Mouse (Mus musculus): ENCODE results near the gene Men1. TPM values are rescaled to one million over a fixed set of nuclear protein-coding genes. Genes with fewer than 3 reads are reported as not detected.

Men1 gene
- polyA plus RNA-seq, 1 experiment from 2014 or later: 81.7 TPM

- H3K9ac ChIP-seq: 0 out of 2 replicates have a peak overlapping the region, but pooled peaks have one; percentile 2
- 83% methylated on average over 5 of the region's 5 CpGs for WGBS
- no peaks in the 10 kb centered on the region for H3K9me3 ChIP-seq
- no peak overlapping the region for H3K4me3 ChIP-seq
- no peaks in the 10 kb centered on the region for H3K27me3 ChIP-seq
- no peak overlapping the region for H3K27ac ChIP-seq
- H3K36me3 ChIP-seq: peaks cover 80% of the 10 kb centered on the region
- no peak for ATAC-seq (ENCODE audit: insufficient number of reproducible peaks, low FRiP score, low TSS enrichment, low read depth)
- no peak overlapping the region; the same call in 1 of the 2 replicates for H3K4me2 ChIP-seq
- peaks cover 29% of the 10 kb centered on the region for H3K4me1 ChIP-seq
Measured at GRCm38 (mm10) chr19:6342276-6342933, 7.6 kb downstream of the Men1 start.

- 85% methylated on average over 19 of the region's 19 CpGs for WGBS
- Histone ChIP-seq H3K36me3 (peaks cover 74% of the 10 kb centered on the region), H3K4me1 (peaks cover 26% of the 10 kb centered on the region), H3K9ac (no peak overlapping the region), H3K27ac (no peak overlapping the region), H3K4me3 (no peak overlapping the region), H3K4me2 (no peak overlapping the region), H3K9me3 (no peaks in the 10 kb centered on the region), H3K27me3 (no peaks in the 10 kb centered on the region)
- ATAC-seq (ENCODE audit: insufficient number of reproducible peaks, low FRiP score, low TSS enrichment, low read depth): no peak
Measured at GRCm38 (mm10) chr19:6343066-6343925, 8.5 kb downstream of the Men1 start.

DNA sequence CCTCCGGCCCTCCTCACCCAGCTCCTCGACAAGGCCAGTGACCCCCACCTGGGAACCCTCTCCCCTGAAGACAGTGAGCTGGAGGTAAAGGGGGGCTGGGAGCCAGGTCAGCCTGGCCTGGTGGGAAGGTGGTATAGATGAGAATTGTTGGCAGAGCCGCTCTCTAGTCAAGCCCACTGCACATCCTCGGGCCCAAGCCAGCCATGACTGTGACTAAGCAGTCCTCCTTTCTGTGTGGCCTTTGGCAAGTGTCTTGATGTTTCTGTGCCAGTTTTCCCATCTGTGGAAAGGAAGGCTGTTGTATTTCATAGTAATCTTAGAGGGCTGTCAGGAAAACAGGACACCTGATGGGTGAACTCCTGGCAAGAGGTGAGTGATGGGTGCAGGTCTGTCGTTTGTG, 9.2 kb downstream of the Men1 start:
- Histone ChIP-seq H3K27me3 (no peaks in the 10 kb centered on the region), H3K9ac (no peak overlapping the region), H3K36me3 (peaks cover 67% of the 10 kb centered on the region), H3K4me2 (no peak overlapping the region), H3K9me3 (no peaks in the 10 kb centered on the region), H3K27ac (no peak overlapping the region), H3K4me1 (peaks cover 32% of the 10 kb centered on the region), H3K4me3 (no peak overlapping the region)
- ATAC-seq (ENCODE audit: insufficient number of reproducible peaks, low FRiP score, low TSS enrichment, low read depth): no peak
- 90% methylated on average over 5 of the region's 5 CpGs for WGBS

DNA sequence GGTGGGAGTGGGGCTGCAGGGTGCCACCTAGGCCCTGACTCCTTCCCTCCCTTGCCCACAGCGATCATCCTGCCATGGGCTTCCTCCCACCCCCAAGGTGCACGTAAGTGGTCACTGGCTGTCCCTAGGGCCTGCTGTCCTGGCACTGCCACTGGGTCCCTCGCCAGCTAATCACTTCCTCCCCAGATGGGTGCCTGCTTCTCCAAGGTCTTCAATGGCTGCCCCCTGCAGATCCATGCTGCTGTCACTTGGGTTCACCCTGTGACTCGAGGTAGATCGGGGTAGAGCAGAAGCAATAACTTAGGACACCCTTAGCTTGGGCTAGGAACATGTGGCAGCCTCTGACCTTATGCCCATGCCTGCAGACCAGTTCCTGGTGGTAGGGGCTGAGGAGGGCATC, 11.2 kb downstream of the Men1 start:
- Histone ChIP-seq H3K9ac (no peak overlapping the region), H3K4me3 (no peak overlapping the region), H3K27me3 (no peaks in the 10 kb centered on the region), H3K9me3 (no peaks in the 10 kb centered on the region), H3K36me3 (peaks cover 54% of the 10 kb centered on the region), H3K27ac (no peak overlapping the region), H3K4me2 (no peak overlapping the region), H3K4me1 (peaks cover 28% of the 10 kb centered on the region)
- 88% methylated on average over 5 of the region's 5 CpGs for WGBS
- no peak for ATAC-seq (ENCODE audit: insufficient number of reproducible peaks, low FRiP score, low TSS enrichment, low read depth)

DNA sequence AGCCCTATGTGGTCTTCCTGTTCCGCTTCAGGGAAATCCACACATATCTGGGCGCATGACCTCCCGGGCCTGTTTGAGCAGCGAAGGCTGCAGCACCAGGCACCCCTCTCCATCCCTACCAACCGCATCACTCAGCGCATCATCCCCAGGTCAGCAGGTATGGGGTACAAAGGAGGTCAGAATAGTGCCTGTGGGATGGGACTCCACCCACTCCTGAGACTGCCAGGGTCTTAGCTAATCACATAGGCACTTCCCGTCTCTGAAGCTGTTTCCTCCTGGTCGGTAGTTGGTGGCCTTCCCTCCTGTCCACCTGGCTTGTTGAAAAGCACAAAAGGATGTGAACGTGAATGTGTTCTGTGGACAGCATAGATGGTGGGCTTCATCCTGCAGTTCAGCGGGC, 11.9 kb downstream of the Men1 start:
- H3K36me3 ChIP-seq: peaks cover 58% of the 10 kb centered on the region
- 88% methylated on average over 10 of the region's 10 CpGs for WGBS

DNA sequence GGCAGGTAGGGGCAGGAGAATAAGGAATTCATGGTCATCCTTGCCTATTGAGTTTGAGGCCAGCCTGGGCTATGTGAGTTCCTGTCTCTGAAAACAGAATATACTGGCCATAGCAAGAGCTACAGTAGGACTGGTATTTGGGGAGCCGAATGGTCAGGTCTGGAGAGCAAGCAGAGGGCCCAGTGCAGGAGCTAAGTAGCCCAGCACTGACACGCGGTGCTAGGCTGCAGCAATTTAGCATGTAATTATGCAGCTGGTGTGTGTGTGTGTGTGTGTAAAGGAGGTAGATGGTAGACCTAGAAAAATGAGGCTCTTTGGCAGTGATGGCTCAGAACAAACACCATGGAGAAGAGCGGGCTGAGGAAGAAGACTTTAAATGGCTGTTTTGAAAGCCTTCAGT, 12.8 kb downstream of the Men1 start:
- H3K9me3 ChIP-seq: no peaks in the 10 kb centered on the region
- peaks cover 19% of the 10 kb centered on the region for H3K4me1 ChIP-seq
- H3K9ac ChIP-seq: no peak overlapping the region
- WGBS: 92% methylated on average over 4 of the region's 4 CpGs
- H3K4me3 ChIP-seq: no peak overlapping the region
- H3K4me2 ChIP-seq: no peak overlapping the region
- peaks cover 60% of the 10 kb centered on the region for H3K36me3 ChIP-seq
- H3K27ac ChIP-seq: no peak overlapping the region
- ATAC-seq (ENCODE audit: insufficient number of reproducible peaks, low FRiP score, low TSS enrichment, low read depth): no peak
- no peaks in the 10 kb centered on the region for H3K27me3 ChIP-seq

More for the DNA sequence above, 11.9 kb downstream of the Men1 start:
- Histone ChIP-seq H3K4me1 (peaks cover 28% of the 10 kb centered on the region), H3K27me3 (no peaks in the 10 kb centered on the region), H3K27ac (no peak overlapping the region), H3K4me3 (no peak overlapping the region), H3K9ac (no peak overlapping the region), H3K4me2 (no peak overlapping the region), H3K9me3 (no peaks in the 10 kb centered on the region)
- ATAC-seq (ENCODE audit: insufficient number of reproducible peaks, low FRiP score, low TSS enrichment, low read depth): no peak

DNA sequence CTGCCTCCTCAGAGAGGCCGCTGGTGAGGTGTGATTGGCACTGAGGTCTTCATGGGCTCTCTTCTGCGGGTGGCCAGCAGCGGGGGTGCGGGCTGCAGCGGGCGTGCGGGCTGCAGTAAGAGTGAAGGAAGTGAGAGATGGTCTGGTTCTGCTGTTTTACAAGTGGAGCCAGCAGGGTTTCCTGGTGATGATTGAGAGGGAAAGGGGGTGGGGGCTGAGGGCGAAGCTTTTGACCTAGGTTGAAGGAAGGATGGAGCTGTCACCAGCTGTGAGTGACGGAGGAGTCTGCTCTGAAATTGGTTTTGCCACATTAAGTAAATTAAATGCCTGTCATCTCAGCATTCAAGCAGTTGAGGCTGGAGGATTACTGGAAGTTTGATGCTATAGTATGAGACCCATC, 13.9 kb downstream of the Men1 start:
- Histone ChIP-seq H3K36me3 (peaks cover 62% of the 10 kb centered on the region), H3K27ac (no peak overlapping the region; the same call in 1 of the 2 replicates), H3K4me3 (no peak overlapping the region)

GRCm38 (mm10) chr19:6349215-6349983, 14.6 kb downstream of the Men1 start:
- Histone ChIP-seq H3K4me3 (no peak overlapping the region), H3K27ac (no peak overlapping the region), H3K9ac (no peak overlapping the region), H3K36me3 (peaks cover 62% of the 10 kb centered on the region), H3K4me1 (peaks cover 18% of the 10 kb centered on the region), H3K27me3 (no peaks in the 10 kb centered on the region), H3K9me3 (no peaks in the 10 kb centered on the region), H3K4me2 (no peak overlapping the region)
- no peak for ATAC-seq (ENCODE audit: insufficient number of reproducible peaks, low FRiP score, low TSS enrichment, low read depth)
- 18% methylated on average over 14 of the region's 14 CpGs for WGBS

More for the DNA sequence above, 13.9 kb downstream of the Men1 start:
- H3K27me3 ChIP-seq: no peaks in the 10 kb centered on the region
- H3K9ac ChIP-seq: no peak overlapping the region
- 37% methylated on average over 9 of the region's 9 CpGs for WGBS
- no peak overlapping the region for H3K4me2 ChIP-seq
- ATAC-seq (ENCODE audit: insufficient number of reproducible peaks, low FRiP score, low TSS enrichment, low read depth): no peak
- peaks cover 18% of the 10 kb centered on the region for H3K4me1 ChIP-seq
- H3K9me3 ChIP-seq: no peaks in the 10 kb centered on the region

DNA sequence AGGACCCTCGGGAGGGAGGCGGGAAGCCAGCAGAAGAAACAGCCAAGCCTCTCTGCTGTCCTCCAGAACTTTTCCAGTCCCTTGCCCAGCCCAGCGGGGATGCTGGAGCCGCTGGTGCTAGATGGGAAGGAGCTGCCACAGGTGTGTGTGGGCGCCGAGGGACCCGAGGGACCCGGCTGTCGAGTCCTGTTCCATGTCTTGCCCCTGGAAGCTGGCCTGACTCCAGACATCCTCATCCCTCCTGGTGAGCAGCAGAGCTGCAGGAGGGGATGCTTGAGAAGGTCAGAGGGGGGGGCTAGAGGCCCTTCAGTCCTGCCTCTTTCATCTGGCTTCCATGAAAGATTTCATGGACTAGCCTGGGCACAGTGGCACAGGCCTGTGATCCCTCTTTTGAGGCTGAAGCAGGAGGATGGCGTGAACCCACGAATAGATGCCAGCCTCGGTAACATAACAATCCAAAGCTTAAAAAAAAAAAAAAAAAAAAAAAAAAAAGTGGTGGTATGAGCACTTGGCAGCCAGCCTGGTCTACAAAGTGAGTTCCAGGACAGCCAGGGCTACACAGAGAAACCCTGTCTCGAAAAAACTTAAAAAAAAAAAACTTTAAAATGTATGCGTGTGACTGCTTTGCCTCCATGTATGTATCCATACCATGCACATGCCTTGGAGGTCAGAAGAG, 16.8 kb downstream of the Men1 start:
- peaks cover 48% of the 10 kb centered on the region for H3K36me3 ChIP-seq
- H3K9me3 ChIP-seq: no peaks in the 10 kb centered on the region
- no peak overlapping the region for H3K27ac ChIP-seq
- H3K4me1 ChIP-seq: peaks cover 18% of the 10 kb centered on the region
- 0 out of 2 replicates have a peak overlapping the region, but pooled peaks have one; percentile 8 for H3K9ac ChIP-seq
- no peak overlapping the region for H3K4me2 ChIP-seq
- H3K4me3 ChIP-seq: no peak overlapping the region
- H3K27me3 ChIP-seq: no peaks in the 10 kb centered on the region
- no peak for ATAC-seq (ENCODE audit: insufficient number of reproducible peaks, low FRiP score, low TSS enrichment, low read depth)
- WGBS: 61% methylated on average over 14 of the region's 14 CpGs

GRCm38 (mm10) chr19:6352107-6352505, 17.3 kb downstream of the Men1 start:
- Histone ChIP-seq H3K27ac (no peak overlapping the region), H3K27me3 (no peaks in the 10 kb centered on the region), H3K4me3 (no peak overlapping the region), H3K9me3 (no peaks in the 10 kb centered on the region), H3K9ac (no peak overlapping the region), H3K36me3 (peaks cover 43% of the 10 kb centered on the region), H3K4me1 (peaks cover 18% of the 10 kb centered on the region), H3K4me2 (no peak overlapping the region)
- ATAC-seq (ENCODE audit: insufficient number of reproducible peaks, low FRiP score, low TSS enrichment, low read depth): no peak
- 74% methylated on average over 2 of the region's 2 CpGs for WGBS

DNA sequence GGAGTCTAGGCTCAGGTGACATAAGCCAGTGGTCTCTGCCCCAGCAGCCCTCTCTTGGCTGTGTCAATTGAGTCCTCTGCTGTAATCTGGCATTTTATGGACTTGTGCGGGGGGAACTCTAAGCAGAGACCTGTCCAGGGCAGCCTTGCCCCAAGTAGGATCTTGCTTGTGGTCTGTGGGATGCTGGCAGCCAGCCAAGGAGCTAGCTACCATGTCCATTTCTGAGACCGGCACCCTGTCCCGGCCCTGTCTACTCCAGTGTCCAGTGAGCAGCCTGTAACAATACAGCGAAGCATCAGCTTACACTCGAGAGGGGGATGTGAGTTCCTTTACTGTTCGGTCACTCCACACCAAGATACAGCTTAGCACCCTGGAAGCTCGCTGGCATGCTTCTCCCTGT, 19.3 kb downstream of the Men1 start:
- 85% methylated on average over 7 of the region's 7 CpGs for WGBS
- H3K9ac ChIP-seq: no peak overlapping the region
- H3K9me3 ChIP-seq: no peaks in the 10 kb centered on the region
- H3K36me3 ChIP-seq: peaks cover 41% of the 10 kb centered on the region
- no peaks in the 10 kb centered on the region for H3K27me3 ChIP-seq
- peaks cover 12% of the 10 kb centered on the region for H3K4me1 ChIP-seq
- ATAC-seq (ENCODE audit: insufficient number of reproducible peaks, low FRiP score, low TSS enrichment, low read depth): no peak
- no peak overlapping the region for H3K4me2 ChIP-seq
- no peak overlapping the region for H3K27ac ChIP-seq
- no peak overlapping the region for H3K4me3 ChIP-seq
